In genomic region chr11:44984381-44984780, GRCm38 (mm10) we compare ENCODE assay signal across 15 mouse cellular contexts.
"Had no signal": no experiment of that assay in that cellular context is flagged by ENCODE, and none has a peak within 500 bp of the region (broad histone marks: within the 10 kb centered on the region; RNA-seq: fewer than 3 reads in every experiment).

No protein-coding gene starts in this region.

- H3K4me1 ChIP-seq: liver, embryonic 15.5 days; megakaryocyte, embryonic 14.5 days had no signal

- H3K27me3 ChIP-seq: liver, embryonic 15.5 days; megakaryocyte, embryonic 14.5 days; midbrain, embryonic 12.5 days had no signal

- H3K27ac ChIP-seq: layer of hippocampus, adult 2 months; limb, embryonic 10.5 days; liver, embryonic 15.5 days; macrophage; midbrain, embryonic 12.5 days; stomach, postnatal 0 days had no signal

- H3K9ac ChIP-seq: liver, embryonic 15.5 days; midbrain, embryonic 12.5 days had no signal

- ATAC-seq: lung, postnatal 0 days had no signal

- DNase-seq: kidney, adult 9 months; kidney, postnatal 10 days; kidney, postnatal 4 days; lung, adult 2 months; right cerebral cortex, adult 18-20 months; right cerebral cortex, postnatal 25 days had no signal

- H3K4me3 ChIP-seq: layer of hippocampus, adult 2 months; limb, embryonic 10.5 days; liver, embryonic 15.5 days; megakaryocyte, embryonic 14.5 days; midbrain, embryonic 12.5 days had no signal

- H3K36me3 ChIP-seq: limb, embryonic 10.5 days; liver, embryonic 15.5 days; midbrain, embryonic 12.5 days had no signal

- H3K4me2 ChIP-seq: liver, embryonic 11.5 days; liver, embryonic 15.5 days; midbrain, embryonic 12.5 days had no signal

- H3K9me3 ChIP-seq: limb, embryonic 10.5 days; liver, embryonic 15.5 days; megakaryocyte, embryonic 14.5 days; midbrain, embryonic 12.5 days had no signal
